ENCODE assay signal across 28 mouse cellular contexts in the genomic region with DNA sequence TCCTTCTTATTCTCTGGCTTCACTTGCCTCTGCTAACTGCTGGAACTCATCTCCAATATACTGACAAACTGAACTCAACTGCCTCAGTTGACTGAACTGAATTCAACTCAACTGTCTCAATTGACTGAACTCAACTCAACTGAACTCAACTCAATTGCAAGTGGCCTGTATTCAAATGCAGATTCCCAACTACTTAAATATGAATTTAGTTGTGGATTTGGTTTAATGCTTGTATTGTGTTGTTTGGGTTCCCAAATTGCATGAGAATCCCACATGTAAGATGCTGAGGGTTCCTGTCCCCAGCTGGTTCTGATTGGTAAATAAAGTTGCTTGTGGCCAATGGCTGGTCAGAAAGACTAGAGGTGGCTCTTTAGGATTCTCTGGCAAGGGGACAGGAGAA.
"Had no signal": no experiment of that assay in that cellular context is flagged by ENCODE, and none has a peak within 500 bp of the region (broad histone marks: within the 10 kb centered on the region; RNA-seq: fewer than 3 reads in every experiment).

No protein-coding gene starts in this region.

- H3K9me3 ChIP-seq: heart, embryonic 13.5 days; heart, embryonic 15.5 days; hindbrain, embryonic 10.5 days; hindbrain, embryonic 12.5 days; intestine, embryonic 15.5 days; limb, embryonic 10.5 days; limb, embryonic 12.5 days; liver, embryonic 13.5 days; liver, embryonic 15.5 days had no signal

- H3K4me1 ChIP-seq: heart, embryonic 13.5 days; heart, embryonic 15.5 days; hindbrain, embryonic 10.5 days; hindbrain, embryonic 12.5 days; intestine, embryonic 15.5 days; limb, embryonic 10.5 days; limb, embryonic 12.5 days; liver, embryonic 13.5 days; liver, embryonic 15.5 days had no signal

- H3K4me3 ChIP-seq: gastrocnemius, adult 2 months; heart, adult 2 months; heart, embryonic 13.5 days; heart, embryonic 15.5 days; hindbrain, embryonic 10.5 days; hindbrain, embryonic 12.5 days; intestine, embryonic 15.5 days; layer of hippocampus, adult 2 months; left cerebral cortex, adult 2 months; limb, embryonic 10.5 days; limb, embryonic 12.5 days; liver, embryonic 13.5 days; liver, embryonic 15.5 days had no signal

- ATAC-seq: hindbrain, embryonic 16.5 days; inflammation-experienced regulatory T-cells, adult 6 months; intestine, embryonic 15.5 days; intestine, postnatal 0 days; liver, postnatal 0 days had no signal

- H3K36me3 ChIP-seq: heart, embryonic 13.5 days; heart, embryonic 15.5 days; hindbrain, embryonic 10.5 days; hindbrain, embryonic 12.5 days; intestine, embryonic 15.5 days; limb, embryonic 10.5 days; limb, embryonic 12.5 days; liver, embryonic 13.5 days; liver, embryonic 15.5 days had no signal

- DNase-seq: gastrocnemius, adult 2 months; gastrocnemius, postnatal 10 days; gastrocnemius, postnatal 25 days; heart, adult 2 months; heart, postnatal 14 days; heart, postnatal 4 days; kidney, adult 18-20 months; kidney, adult 8-10 months; kidney, postnatal 10 days; kidney, postnatal 25 days; kidney, postnatal 4 days; liver; liver, embryonic 13.5 days; liver, postnatal 0 days had no signal

- H3K9ac ChIP-seq: heart, embryonic 13.5 days; heart, embryonic 15.5 days; hindbrain, embryonic 12.5 days; hindbrain, embryonic 14.5 days; intestine, embryonic 15.5 days; limb, embryonic 12.5 days; liver, embryonic 13.5 days; liver, embryonic 15.5 days; liver, postnatal 0 days had no signal

- H3K27ac ChIP-seq: gastrocnemius, adult 2 months; heart, adult 2 months; heart, embryonic 13.5 days; heart, embryonic 15.5 days; hindbrain, embryonic 10.5 days; hindbrain, embryonic 12.5 days; hindbrain, embryonic 14.5 days; intestine, embryonic 15.5 days; layer of hippocampus, adult 2 months; left cerebral cortex, adult 2 months; limb, embryonic 10.5 days; limb, embryonic 12.5 days; liver, embryonic 13.5 days; liver, embryonic 15.5 days had no signal
